Mouse (Mus musculus) lung, postnatal 0 days (tissue): ENCODE results near the gene Olfr902. TPM values are rescaled to one million over a fixed set of nuclear protein-coding genes. Genes with fewer than 3 reads are reported as not detected.
"Not testable (repeated sequence)": the region's sequence is repeated elsewhere in the genome, so short reads cannot be mapped to it uniquely, and the experiment has no call there.

ENCODE experiments used
- ATAC-seq: fragments of 200-750 bp; cut with Nextera tagmentation; 2 replicates; pipeline ENCODE4 v1.8.0; 2017; ENCODE audit warnings: moderate library complexity
- DNase-seq: peaks from one replicate; pipeline ENCODE4 v3.0.0-alpha.2; 2016; ENCODE audit warnings: low spot score
- H3K27ac ChIP-seq: fragments of 300-500 bp; sonication (generic); 2 replicates; pipeline ENCODE4 v1.5.1; 2014; ENCODE audit warnings: antibody characterized with exemption, mild to moderate bottlenecking, low read length, mixed read lengths
- H3K27me3 ChIP-seq: fragments of 300-500 bp; sonication (generic); replicated peaks from 2 replicates; pipeline ENCODE4 v1.6.1; 2014; ENCODE audit warnings: low read length, mixed read lengths; ENCODE audit not compliant: insufficient read depth
- H3K36me3 ChIP-seq: fragments of 300-500 bp; sonication (generic); 2 replicates; pipeline ENCODE4 v1.6.1; 2014; ENCODE audit warnings: low read length, mixed read lengths; ENCODE audit not compliant: insufficient read depth
- H3K4me1 ChIP-seq: fragments of 300-500 bp; sonication (generic); 2 replicates; pipeline ENCODE4 v1.6.1; 2014; ENCODE audit warnings: antibody characterized with exemption, low read depth, low read length, mixed read lengths; ENCODE audit not compliant: insufficient read depth
- H3K4me2 ChIP-seq: fragments of 300-500 bp; sonication (generic); replicated peaks from 2 replicates; pipeline ENCODE4 v1.6.1; 2014; ENCODE audit warnings: low read depth, mild to moderate bottlenecking, low read length, moderate library complexity, mixed read lengths
- H3K4me3 ChIP-seq: fragments of 300-500 bp; sonication (generic); 2 replicates; pipeline ENCODE4 v1.5.1; 2014; ENCODE audit warnings: low read depth, low read length
- H3K9ac ChIP-seq: fragments of 300-500 bp; sonication (generic); replicated peaks from 2 replicates; pipeline ENCODE4 v1.6.1; 2014; ENCODE audit warnings: low read depth, mild to moderate bottlenecking
- H3K9me3 ChIP-seq: fragments of 300-500 bp; sonication (generic); 2 replicates; pipeline ENCODE4 v1.6.1; 2016; ENCODE audit warnings: low read length, mixed read lengths
- CTCF ChIP-seq: IDR thresholded peaks from 2 replicates; pipeline ENCODE4 v1.5.1; 2016; ENCODE audit warnings: antibody characterized with exemption, mild to moderate bottlenecking
- EP300 ChIP-seq: IDR thresholded peaks from 2 replicates; pipeline ENCODE4 v1.6.1; 2016; ENCODE audit warnings: antibody characterized with exemption, mild to moderate bottlenecking, control low read depth
- whole genome bisulfite sequencing: fragments of 180-500 bp; shearing (Covaris S2); extraction: QIAGEN DNeasy Blood & Tissue Kit; methylation state at CpG from one replicate; pipeline ENCODE4 v1.1.7; 2014; 5-methylcytosine and 5-hydroxymethylcytosine counted together
- polyA plus RNA-seq: library from polyadenylated mRNA; unstranded; fragments of >200 nt; fragmentation: Nextera tagmentation; extraction: Ambion mirVana; gene quantifications from 2 replicates; pipeline ENCODE4 v1.2.1, GENCODE M21; 2015

Olfr902 gene
- polyA plus RNA-seq, result not detected in 2 replicates

- Histone ChIP-seq H3K4me1 (no peaks in the 10 kb centered on the region), H3K27me3 (no peaks in the 10 kb centered on the region), H3K27ac (no peak within 1 kb of the TSS), H3K36me3 (no peaks in the 10 kb centered on the region), H3K4me2 (no peak within 1 kb of the TSS), H3K9me3 (no peaks in the 10 kb centered on the region), H3K4me3 (no peak within 1 kb of the TSS), H3K9ac (no peak within 1 kb of the TSS)
- DNase-seq (no peak), ATAC-seq (no peak)
- 81% methylated on average over 5 of the region's 5 CpGs for WGBS
- no peak for TF ChIP-seq EP300
- no peak for TF ChIP-seq CTCF
Observed at GRCm38 (mm10) chr9:38447352-38447751, at the start of gene Olfr902. Gene Olfr902, plus strand, starts transcription at chr9:38447652.

GRCm38 (mm10) chr9:38401398-38401797, 46.1 kb upstream of the Olfr902 start, which contains the start of gene Olfr147:
Gene Olfr147, plus strand, starts transcription at chr9:38401698.
- no peak within 1 kb of the TSS for H3K9ac ChIP-seq
- H3K9me3 ChIP-seq, result no peaks in the 10 kb centered on the region
- H3K27ac ChIP-seq, result no peak within 1 kb of the TSS
- no peak for TF ChIP-seq CTCF
- no peak for TF ChIP-seq EP300
- ATAC-seq (no peak), DNase-seq (no peak)
- H3K36me3 ChIP-seq, result no peaks in the 10 kb centered on the region
- no peaks in the 10 kb centered on the region for H3K4me1 ChIP-seq
- 70% methylated on average over 1 of the region's 1 CpGs for WGBS
- no peak within 1 kb of the TSS for H3K4me3 ChIP-seq
- H3K27me3 ChIP-seq, result no peaks in the 10 kb centered on the region
- no peak within 1 kb of the TSS for H3K4me2 ChIP-seq

- H3K9ac ChIP-seq, H3K4me1 ChIP-seq, DNase-seq, H3K4me2 ChIP-seq, H3K9me3 ChIP-seq, H3K4me3 ChIP-seq, ATAC-seq, H3K27me3 ChIP-seq, H3K27ac ChIP-seq, H3K36me3 ChIP-seq: not testable (repeated sequence)
- WGBS, result 76% methylated on average over 3 of the region's 3 CpGs
Observed at GRCm38 (mm10) chr9:38407502-38407901, 40.0 kb upstream of the Olfr902 start.

- 87% methylated on average over 14 of the region's 14 CpGs for WGBS
- not testable (repeated sequence) for DNase-seq
Observed at GRCm38 (mm10) chr9:38413502-38413901, 34.0 kb upstream of the Olfr902 start.

DNA sequence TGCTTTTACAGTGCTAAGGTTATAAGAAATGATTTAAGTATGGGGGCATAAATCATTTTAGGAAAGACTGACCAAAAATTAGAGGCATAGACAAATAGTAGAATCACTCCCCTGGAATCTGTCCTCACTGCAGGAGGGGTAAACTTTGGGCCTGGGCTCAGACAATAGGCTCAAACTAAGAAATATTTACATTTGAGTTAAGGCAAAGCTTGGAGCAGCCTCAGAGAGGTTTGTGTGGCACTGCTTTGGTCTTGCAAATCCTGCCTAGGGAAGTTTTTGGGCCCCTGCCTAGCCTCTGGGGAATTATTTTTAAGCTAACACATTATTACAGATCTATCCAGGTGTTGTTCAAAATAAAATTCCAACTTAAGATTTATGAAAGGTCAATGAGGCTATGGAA, 23.7 kb upstream of the Olfr902 start:
- Histone ChIP-seq H3K27me3 (no peaks in the 10 kb centered on the region), H3K9me3 (no peaks in the 10 kb centered on the region), H3K9ac (no peak overlapping the region), H3K36me3 (no peaks in the 10 kb centered on the region), H3K4me3 (no peak overlapping the region), H3K4me2 (no peak overlapping the region), H3K27ac (no peak overlapping the region), H3K4me1 (no peaks in the 10 kb centered on the region)
- TF ChIP-seq CTCF (no peak), EP300 (no peak)
- DNase-seq, result no peak
- ATAC-seq, result no peak

More at GRCm38 (mm10) chr9:38413502-38413901, 34.0 kb upstream of the Olfr902 start:
- not testable (repeated sequence) for H3K4me1 ChIP-seq, H3K27ac ChIP-seq, H3K9ac ChIP-seq, H3K27me3 ChIP-seq, H3K36me3 ChIP-seq, ATAC-seq, H3K4me2 ChIP-seq, H3K9me3 ChIP-seq, H3K4me3 ChIP-seq

- no peaks in the 10 kb centered on the region for H3K27me3 ChIP-seq
- H3K9ac ChIP-seq, result no peak overlapping the region
- ATAC-seq (no peak), DNase-seq (no peak)
- no peaks in the 10 kb centered on the region for H3K4me1 ChIP-seq
- H3K9me3 ChIP-seq, result no peaks in the 10 kb centered on the region
- 19% methylated on average over 1 of the region's 1 CpGs for WGBS
- H3K4me3 ChIP-seq, result no peak overlapping the region
- no peaks in the 10 kb centered on the region for H3K36me3 ChIP-seq
- no peak for TF ChIP-seq CTCF
- H3K4me2 ChIP-seq, result no peak overlapping the region
- no peak overlapping the region for H3K27ac ChIP-seq
Observed at GRCm38 (mm10) chr9:38427026-38427425, 20.4 kb upstream of the Olfr902 start.

DNA sequence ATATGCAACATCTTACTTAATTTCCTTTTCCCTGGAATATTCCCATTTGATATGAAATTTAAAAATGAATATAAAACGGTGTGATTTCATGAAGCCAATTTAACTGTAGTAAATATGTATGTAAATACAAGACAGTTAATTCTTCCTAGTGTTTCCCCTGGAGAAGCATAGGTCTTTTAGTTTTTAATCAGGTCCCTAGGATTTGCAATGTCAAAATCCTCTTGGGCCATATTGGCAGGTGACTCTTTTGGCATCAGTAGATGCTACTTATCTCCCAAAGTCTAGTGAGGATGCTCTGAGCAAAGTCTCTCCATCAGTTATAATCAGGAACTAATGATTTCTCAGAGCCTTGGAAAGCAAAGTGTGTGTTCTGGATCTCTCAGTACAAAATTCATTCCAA, 18.3 kb upstream of the Olfr902 start, which contains the start of gene Olfr901:
Olfr901 (plus strand) TSS at position 301 of the 400 bp plus-strand sequence.
- ATAC-seq (no peak), DNase-seq (no peak)
- WGBS, result 81% methylated on average over 1 of the region's 1 CpGs
- Histone ChIP-seq H3K9ac (no peak within 1 kb of the TSS), H3K36me3 (no peaks in the 10 kb centered on the region), H3K4me1 (no peaks in the 10 kb centered on the region), H3K4me3 (no peak within 1 kb of the TSS), H3K9me3 (no peaks in the 10 kb centered on the region), H3K27ac (no peak within 1 kb of the TSS), H3K4me2 (no peak within 1 kb of the TSS), H3K27me3 (no peaks in the 10 kb centered on the region)
- no peak for TF ChIP-seq CTCF
- no peak for TF ChIP-seq EP300
